Mouse (Mus musculus) spleen, postnatal 0 days (tissue): ENCODE data around the gene Btbd35f28. TPM values are rescaled to one million over a fixed set of nuclear protein-coding genes. Genes with fewer than 3 reads are reported as not detected.

Experiments
- polyA plus RNA-seq: library from polyadenylated mRNA; unstranded; fragments of >200 nt; fragmentation: Nextera tagmentation; extraction: Ambion mirVana; gene quantifications from 2 replicates; pipeline ENCODE4 v1.2.1, GENCODE M21; 2015

Gene Btbd35f28
- polyA plus RNA-seq, result not detected in 2 replicates

GRCm38 (mm10) chrX:4196276-4196675 is at the start of gene Btbd35f28:
TSS of gene Btbd35f28 (plus strand) at chrX:4196576.

Other genes starting within 250 kb of the Btbd35f28 start
- gene Btbd35f16, start 239.6 kb upstream of the Btbd35f28 start, polyA plus RNA-seq, result not detected in 2 replicates
- gene Btbd35f3, start 158.9 kb upstream of the Btbd35f28 start, polyA plus RNA-seq, result not detected in 2 replicates
- not detected in 2 replicates for gene Btbd35f20, start 94.7 kb downstream of the Btbd35f28 start, polyA plus RNA-seq
- not detected in 2 replicates for gene Btbd35f17, start 174.1 kb downstream of the Btbd35f28 start, polyA plus RNA-seq